Mouse (Mus musculus) liver, embryonic 14.5 days (tissue): ENCODE data around the gene Tbc1d16.

Experiments
- CTCF ChIP-seq: IDR thresholded peaks from 2 replicates; pipeline ENCODE4 v1.5.1; 2016; ENCODE audit warnings: antibody characterized with exemption, low read depth, control low read depth
- EP300 ChIP-seq: IDR thresholded peaks from 2 replicates; pipeline ENCODE4 v1.6.1; 2016; ENCODE audit warnings: antibody characterized with exemption, low read depth

GRCm38 (mm10) chr11:119237007-119237406, 8.7 kb upstream of the Tbc1d16 start:
- no peak for TF ChIP-seq CTCF
- no peak for TF ChIP-seq EP300
